Mouse (Mus musculus): ENCODE measurements around the gene Stk11. TPM values are rescaled to one million over a fixed set of nuclear protein-coding genes. Genes with fewer than 3 reads are reported as not detected.

The Stk11 gene
- total and polyA plus RNA-seq, 2 experiments from 2014 or later, result 12.3 to 97.3 TPM

DNA sequence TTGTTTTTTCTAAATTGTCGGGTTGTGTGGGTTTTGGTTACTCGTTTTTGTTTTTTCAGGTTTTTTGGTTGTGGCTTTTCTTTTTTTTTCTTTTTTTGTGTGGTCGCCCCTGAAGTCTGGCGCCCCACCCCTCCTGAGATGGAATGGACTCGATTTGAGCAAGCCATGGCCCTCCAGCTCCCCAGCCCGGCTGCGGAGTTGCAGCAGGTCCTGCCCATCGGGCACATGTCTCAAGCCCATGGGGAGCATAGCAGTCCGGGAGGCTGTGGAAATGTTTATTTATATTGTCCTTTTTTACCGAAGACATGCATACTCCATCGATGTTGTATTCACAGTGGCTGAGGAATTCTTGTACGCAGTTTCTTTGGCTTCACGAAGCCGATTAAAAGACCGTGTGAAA, 55.6 kb downstream of the Stk11 start:
- Histone ChIP-seq H3K27ac (ENCODE audit: low read depth, low read length) (no peak overlapping the region), H3K4me2 (ENCODE audit: low read depth, low read length, poor library complexity, severe bottlenecking) (no peak overlapping the region), H3K9me3 (ENCODE audit: low read length) (no peaks in the 10 kb centered on the region), H3K4me1 (ENCODE audit: insufficient read depth, low read length) (peaks cover 7% of the 10 kb centered on the region; the same call in 1 of the 2 replicates), H3K27me3 (ENCODE audit: insufficient read depth, low read length) (no peaks in the 10 kb centered on the region), H3K36me3 (ENCODE audit: insufficient read depth, low read length) (peaks cover 18% of the 10 kb centered on the region), H3K9ac (replicated peaks; ENCODE audit: low read length, poor library complexity, severe bottlenecking) (no peak overlapping the region), H3K4me3 (ENCODE audit: low read depth, low read length) (no peak overlapping the region)
- no peak for TF ChIP-seq CTCF (IDR thresholded peaks at IDR 0.05)
- WGBS, result 88% methylated on average over 15 of the region's 15 CpGs
- ATAC-seq (ENCODE audit: low FRiP score) (no peak), DNase-seq (ENCODE audit: low spot score) (no peak)

DNA sequence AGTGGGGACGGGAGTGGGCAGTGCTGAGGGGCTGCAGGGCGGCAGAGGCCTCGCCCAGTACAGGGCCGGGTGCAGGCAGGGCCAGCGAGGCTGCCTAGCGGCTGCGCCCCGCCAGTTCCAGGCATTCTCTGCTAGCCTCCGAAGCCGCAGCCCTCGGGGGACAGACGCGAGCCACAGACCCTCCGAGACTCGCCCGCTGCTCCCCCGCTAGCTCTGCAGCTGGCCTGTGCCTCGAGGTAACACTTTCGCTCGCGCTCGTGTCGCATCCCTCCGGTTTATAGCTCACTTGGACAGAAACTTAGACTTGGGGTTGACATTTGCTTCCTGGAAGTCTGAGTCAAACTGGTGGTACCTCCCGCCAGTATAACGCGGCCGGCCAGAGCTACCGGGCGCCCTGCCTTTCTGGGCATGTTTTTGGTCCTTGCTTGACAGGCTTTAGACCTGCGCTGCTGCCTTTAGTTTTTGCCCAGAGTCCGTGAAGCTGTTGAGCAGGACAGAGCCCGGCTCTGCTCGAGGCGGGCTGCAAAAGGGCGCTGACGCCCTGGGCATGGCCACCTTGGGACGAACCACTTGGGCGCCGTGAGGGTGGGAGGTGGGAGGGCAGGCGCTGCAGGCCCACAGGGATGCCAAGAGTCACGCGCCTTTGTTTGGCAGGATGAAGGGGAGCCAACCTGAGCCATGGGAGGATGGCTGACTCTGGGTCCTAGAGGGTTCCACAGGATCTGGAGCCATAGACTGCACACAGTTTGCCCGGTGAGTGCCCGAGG, 56.3 kb downstream of the Stk11 start:
- peaks cover 7% of the 10 kb centered on the region; the same call in 1 of the 2 replicates for H3K4me1 ChIP-seq (ENCODE audit: insufficient read depth, low read length)
- H3K27me3 ChIP-seq (ENCODE audit: insufficient read depth, low read length), result no peaks in the 10 kb centered on the region
- peak overlapping the region; percentile 56 for H3K9ac ChIP-seq (replicated peaks; ENCODE audit: low read length, poor library complexity, severe bottlenecking)
- H3K4me2 ChIP-seq (ENCODE audit: low read depth, low read length, poor library complexity, severe bottlenecking), result peak overlapping the region; percentile 60
- H3K4me3 ChIP-seq (ENCODE audit: low read depth, low read length), result no peak overlapping the region
- H3K36me3 ChIP-seq (ENCODE audit: insufficient read depth, low read length), result peaks cover 18% of the 10 kb centered on the region
- no peak for DNase-seq (ENCODE audit: low spot score)
- no peaks in the 10 kb centered on the region for H3K9me3 ChIP-seq (ENCODE audit: low read length)
- H3K27ac ChIP-seq (ENCODE audit: low read depth, low read length), result peak overlapping the region; percentile 83
- no peak for ATAC-seq (ENCODE audit: low FRiP score)
- WGBS, result 75% methylated on average over 45 of the region's 45 CpGs
- no peak for TF ChIP-seq CTCF (IDR thresholded peaks at IDR 0.05)

DNA sequence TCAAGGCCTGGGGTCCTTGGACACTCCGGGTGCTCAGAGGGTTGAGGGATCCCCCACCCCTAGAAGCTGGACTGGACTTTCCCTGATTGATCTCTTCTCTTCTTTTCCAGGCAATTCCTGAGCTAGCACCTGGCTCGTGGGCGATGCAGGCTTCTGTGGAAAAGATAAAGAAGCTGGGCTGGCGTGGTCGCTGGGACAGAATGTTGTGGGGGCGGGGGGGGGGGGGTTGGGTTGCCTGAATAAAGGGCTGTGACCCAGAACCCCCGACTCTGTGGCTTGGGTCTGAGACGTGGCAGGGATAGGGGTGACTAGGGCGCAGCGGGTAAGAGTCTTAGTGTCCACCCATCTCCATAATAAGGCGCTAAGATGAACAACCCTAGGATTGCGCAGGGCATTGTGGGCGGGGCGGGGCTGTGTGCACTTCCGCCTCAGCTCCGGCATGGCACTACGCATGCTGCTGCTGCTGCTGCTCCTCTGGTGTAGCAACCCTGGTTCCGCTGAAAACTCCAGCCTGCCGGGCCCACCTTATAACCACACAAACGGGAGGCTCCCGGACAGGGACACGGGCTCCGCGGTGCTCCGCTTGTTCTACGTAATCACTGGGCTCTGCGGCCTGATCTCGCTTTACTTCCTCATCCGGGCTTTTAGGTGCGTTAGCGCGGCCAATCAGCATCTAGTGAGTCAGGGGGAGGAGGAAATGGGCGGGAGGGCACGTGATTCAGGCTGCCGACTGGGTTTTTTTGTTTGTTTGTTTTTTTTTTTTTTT, 57.1 kb downstream of the Stk11 start, which contains the start of gene 1600002K03Rik:
Gene 1600002K03Rik (plus strand): TSS at position 418 of the 766 bp plus-strand sequence.
- Histone ChIP-seq H3K9me3 (ENCODE audit: low read length) (no peaks in the 10 kb centered on the region), H3K9ac (replicated peaks; ENCODE audit: low read length, poor library complexity, severe bottlenecking) (peak within 1 kb of the TSS; percentile 56), H3K4me1 (ENCODE audit: insufficient read depth, low read length) (peaks cover 7% of the 10 kb centered on the region; the same call in 1 of the 2 replicates), H3K27ac (ENCODE audit: low read depth, low read length) (peak within 1 kb of the TSS; percentile 83), H3K27me3 (ENCODE audit: insufficient read depth, low read length) (no peaks in the 10 kb centered on the region), H3K4me3 (ENCODE audit: low read depth, low read length) (peak within 1 kb of the TSS; percentile 41), H3K4me2 (ENCODE audit: low read depth, low read length, poor library complexity, severe bottlenecking) (peak within 1 kb of the TSS; percentile 60), H3K36me3 (ENCODE audit: insufficient read depth, low read length) (peaks cover 18% of the 10 kb centered on the region)
- DNase-seq (ENCODE audit: low spot score) (peak; percentile 95), ATAC-seq (ENCODE audit: low FRiP score) (peak; percentile 68; the same call in 1 of the 2 replicates)
- 10% methylated on average over 35 of the region's 35 CpGs for WGBS
- no peak for TF ChIP-seq CTCF (IDR thresholded peaks at IDR 0.05)

DNA sequence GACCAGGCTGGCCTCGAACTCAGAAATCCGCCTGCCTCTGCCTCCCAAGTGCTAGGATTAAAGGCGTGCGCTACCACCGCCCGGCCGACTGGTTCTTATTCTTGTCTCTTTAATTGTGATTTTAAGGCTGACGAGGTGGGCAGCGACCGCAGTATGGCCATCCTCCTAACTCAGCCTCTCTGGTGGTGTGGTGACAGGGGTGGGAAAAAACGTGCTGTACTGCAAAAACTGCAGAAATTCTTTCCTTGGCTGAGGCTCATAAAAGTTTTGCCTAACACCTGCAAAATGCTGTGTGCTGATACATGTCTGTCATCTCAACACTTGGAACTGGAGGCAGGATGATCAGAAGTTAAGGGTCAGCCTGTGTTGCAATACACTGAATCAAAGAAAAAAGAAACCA, 57.8 kb downstream of the Stk11 start:
- TF ChIP-seq CTCF (IDR thresholded peaks at IDR 0.05), result no peak
- Histone ChIP-seq H3K27me3 (ENCODE audit: insufficient read depth, low read length) (no peaks in the 10 kb centered on the region), H3K9me3 (ENCODE audit: low read length) (no peaks in the 10 kb centered on the region), H3K4me1 (ENCODE audit: insufficient read depth, low read length) (peaks cover 7% of the 10 kb centered on the region; the same call in 1 of the 2 replicates), H3K4me2 (ENCODE audit: low read depth, low read length, poor library complexity, severe bottlenecking) (peak overlapping the region; percentile 60), H3K4me3 (ENCODE audit: low read depth, low read length) (peak overlapping the region; percentile 41), H3K9ac (replicated peaks; ENCODE audit: low read length, poor library complexity, severe bottlenecking) (no peak overlapping the region), H3K36me3 (ENCODE audit: insufficient read depth, low read length) (peaks cover 18% of the 10 kb centered on the region), H3K27ac (ENCODE audit: low read depth, low read length) (0 out of 2 replicates have a peak overlapping the region, but pooled peaks have one; percentile 51)
- ATAC-seq (ENCODE audit: low FRiP score) (no peak), DNase-seq (ENCODE audit: low spot score) (no peak)
- WGBS, result 15% methylated on average over 11 of the region's 11 CpGs

DNA sequence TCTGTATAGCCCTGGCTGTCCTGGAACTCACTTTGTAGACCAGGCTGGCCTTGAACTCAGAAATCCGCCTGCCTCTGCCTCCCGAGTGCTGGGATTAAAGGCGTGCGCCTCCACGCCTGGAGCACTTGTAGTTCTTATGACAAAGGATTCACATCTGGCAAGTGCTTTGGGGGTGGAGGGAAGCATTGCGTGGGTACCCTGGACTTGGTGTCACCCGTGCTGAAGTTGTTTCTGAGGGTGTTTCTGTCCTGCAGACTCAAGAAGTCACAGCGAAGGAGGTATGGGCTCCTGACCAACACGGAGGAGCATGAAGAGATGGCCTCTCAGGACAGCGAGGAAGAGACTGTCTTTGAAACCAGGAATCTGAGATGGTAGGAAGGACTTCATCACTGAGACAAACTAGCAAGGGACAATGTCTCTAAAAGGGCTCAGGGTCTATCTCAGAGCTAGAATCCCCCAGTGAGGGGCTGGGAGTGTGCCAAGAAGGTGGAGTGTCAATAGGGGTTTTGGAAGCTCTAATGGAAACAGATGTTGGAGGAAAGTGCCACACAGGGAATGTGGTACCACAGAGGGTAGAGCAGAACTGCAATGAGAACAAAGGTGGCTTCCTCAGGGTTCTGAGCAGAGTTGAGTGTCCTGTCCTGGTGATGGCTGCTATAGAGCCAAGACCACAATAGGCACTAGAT, 58.5 kb downstream of the Stk11 start:
- TF ChIP-seq CTCF (IDR thresholded peaks at IDR 0.05), result no peak

More for the DNA sequence above, 58.5 kb downstream of the Stk11 start:
- Histone ChIP-seq H3K4me2 (ENCODE audit: low read depth, low read length, poor library complexity, severe bottlenecking) (no peak overlapping the region), H3K36me3 (ENCODE audit: insufficient read depth, low read length) (peaks cover 18% of the 10 kb centered on the region), H3K9ac (replicated peaks; ENCODE audit: low read length, poor library complexity, severe bottlenecking) (no peak overlapping the region), H3K27ac (ENCODE audit: low read depth, low read length) (no peak overlapping the region), H3K4me3 (ENCODE audit: low read depth, low read length) (no peak overlapping the region), H3K4me1 (ENCODE audit: insufficient read depth, low read length) (0 out of 2 replicates have a peak, but pooled peaks cover 3% of the 10 kb centered on the region), H3K9me3 (ENCODE audit: low read length) (no peaks in the 10 kb centered on the region), H3K27me3 (ENCODE audit: insufficient read depth, low read length) (no peaks in the 10 kb centered on the region)
- no peak for DNase-seq (ENCODE audit: low spot score)
- ATAC-seq (ENCODE audit: low FRiP score), result no peak
- WGBS, result 80% methylated on average over 10 of the region's 10 CpGs

All from midbrain, postnatal 0 days (tissue).